Mouse (Mus musculus): ENCODE data around the gene Sncg. TPM values are rescaled to one million over a fixed set of nuclear protein-coding genes. Genes with fewer than 3 reads are reported as not detected.

Gene Sncg
- polyA plus RNA-seq, 1 experiment from 2014 or later: 65.7 TPM

Other genes starting within 250 kb of the Sncg start
- not detected in 2 replicates for gene Npy4r, start 222.3 kb downstream of the Sncg start, polyA plus RNA-seq (2014; fragmentation: Nextera tagmentation; extraction: Ambion mirVana)
- gene Gprin2, start 173.1 kb downstream of the Sncg start, polyA plus RNA-seq (2014; fragmentation: Nextera tagmentation; extraction: Ambion mirVana): 0.39 and 0.60 TPM in 2 replicates
- 0.10 and 0.11 TPM in 2 replicates for gene Syt15, start 155.2 kb downstream of the Sncg start, polyA plus RNA-seq (2014; fragmentation: Nextera tagmentation; extraction: Ambion mirVana)
- gene Shld2, start 64.3 kb downstream of the Sncg start, polyA plus RNA-seq (2014; fragmentation: Nextera tagmentation; extraction: Ambion mirVana): 6.2 and 8.0 TPM in 2 replicates
- 97.8 and 101 TPM in 2 replicates for gene Glud1, start 64.1 kb downstream of the Sncg start, polyA plus RNA-seq (2014; fragmentation: Nextera tagmentation; extraction: Ambion mirVana)
- gene Fam25c, start 19.4 kb downstream of the Sncg start, polyA plus RNA-seq (2014; fragmentation: Nextera tagmentation; extraction: Ambion mirVana): not detected in 2 replicates
- gene Mmrn2, start 676 bp upstream of the Sncg start, polyA plus RNA-seq (2014; fragmentation: Nextera tagmentation; extraction: Ambion mirVana): 4.7 and 5.3 TPM in 2 replicates
- gene Bmpr1a, start 128.6 kb upstream of the Sncg start, polyA plus RNA-seq (2014; fragmentation: Nextera tagmentation; extraction: Ambion mirVana): 44.4 and 49.8 TPM in 2 replicates
- gene 9230112D13Rik, start 148.0 kb upstream of the Sncg start, polyA plus RNA-seq (2014; fragmentation: Nextera tagmentation; extraction: Ambion mirVana): not detected in 2 replicates
- 0.07 TPM in 1 of 2 replicates, not detected in the other for gene Ldb3, start 213.9 kb upstream of the Sncg start, polyA plus RNA-seq (2014; fragmentation: Nextera tagmentation; extraction: Ambion mirVana)
- gene Opn4, start 225.4 kb upstream of the Sncg start, polyA plus RNA-seq (2014; fragmentation: Nextera tagmentation; extraction: Ambion mirVana): 0.17 TPM in 1 of 2 replicates, not detected in the other

Measured in midbrain, embryonic 11.5 days (tissue).